ENCODE assay signal across 8 mouse cellular contexts in genomic region chr2:152736748-152737147, GRCm38 (mm10). TPM values are rescaled to one million over a fixed set of nuclear protein-coding genes. Genes with fewer than 3 reads are reported as not detected.
DNase-seq lines count a peak whose midpoint lies in the region; ATAC-seq and TF ChIP-seq lines count a peak whose summit lies in the region.

No protein-coding gene starts in this region.

- H3K4me1 ChIP-seq in heart, embryonic 12.5 days (replicated peaks) = peaks cover 63% of the 10 kb centered on the region
- H3K4me1 ChIP-seq in limb, embryonic 10.5 days = peaks cover 86% of the 10 kb centered on the region

- peak overlapping the region; percentile 95 for H3K27ac ChIP-seq in heart, embryonic 12.5 days (ENCODE audit: poor library complexity, severe bottlenecking)
- peak overlapping the region; percentile 96 for H3K27ac ChIP-seq in limb, embryonic 10.5 days

- TF ChIP-seq POLR2A in myocyte (IDR thresholded peaks at IDR 0.05; ENCODE audit: insufficient read length, low read depth) = no peak

- H3K4me2 ChIP-seq in heart, embryonic 12.5 days = peak overlapping the region; percentile 84
- H3K4me2 ChIP-seq in myocyte (ENCODE audit: low read depth) = peak overlapping the region; percentile 100

- H3K36me3 ChIP-seq in heart, embryonic 12.5 days = no peaks in the 10 kb centered on the region
- peaks cover 7% of the 10 kb centered on the region; the same call in 1 of the 2 replicates for H3K36me3 ChIP-seq in limb, embryonic 10.5 days
- no peaks in the 10 kb centered on the region for H3K36me3 ChIP-seq in myocyte (ENCODE audit: control insufficient read depth, insufficient read depth)

- H3K9me3 ChIP-seq in heart, embryonic 12.5 days (replicated peaks) = no peaks in the 10 kb centered on the region
- no peaks in the 10 kb centered on the region for H3K9me3 ChIP-seq in limb, embryonic 10.5 days (replicated peaks)

- H3ac ChIP-seq in myocyte (ENCODE audit: control insufficient read depth, insufficient read length) = peak overlapping the region; percentile 54

- WGBS in heart, embryonic 12.5 days = under 1% methylated on average over 22 of the region's 22 CpGs
- WGBS in limb, embryonic 10.5 days = 0% methylated on average over 22 of the region's 22 CpGs

- DNase-seq in CD4-positive, CD25-positive, alpha-beta regulatory T cell, adult 2 months (ENCODE audit: low read depth, low spot score) = peak; percentile 23
- peak; percentile 40 for DNase-seq in thymus, postnatal 4 days
- DNase-seq in thymus, postnatal 10 days (ENCODE audit: low spot score in 2 of 2) = no peak
- DNase-seq in limb, embryonic 10.5 days (ENCODE audit: low spot score) = peak; percentile 63
- no peak for DNase-seq in urinary bladder, postnatal 10 days (ENCODE audit: low spot score)

- peaks cover 24% of the 10 kb centered on the region for H3K79me2 ChIP-seq in myocyte (ENCODE audit: control insufficient read depth, insufficient read depth)

- H3K27me3 ChIP-seq in heart, embryonic 12.5 days (replicated peaks) = no peaks in the 10 kb centered on the region
- H3K27me3 ChIP-seq in limb, embryonic 10.5 days (ENCODE audit: low read depth, poor library complexity, severe bottlenecking) = no peaks in the 10 kb centered on the region
- H3K27me3 ChIP-seq in myocyte (ENCODE audit: control insufficient read depth, insufficient read depth, insufficient read length) = no peaks in the 10 kb centered on the region

- ATAC-seq in CD4-positive, CD25-positive, alpha-beta regulatory T cell, adult 4 months = no peak
- ATAC-seq in heart, embryonic 12.5 days (ENCODE audit: insufficient number of reproducible peaks, low FRiP score) = no peak

- peak overlapping the region; percentile 74 for H3K4me3 ChIP-seq in heart, embryonic 12.5 days
- H3K4me3 ChIP-seq in limb, embryonic 10.5 days = peak overlapping the region; percentile 91
- peak overlapping the region; percentile 97 for H3K4me3 ChIP-seq in myocyte

- H3K9ac ChIP-seq in heart, embryonic 12.5 days = peak overlapping the region; percentile 92

TF ChIP-seq in myocyte, 11 proteins besides CTCF, POLR2A, EP300 and RAD21:
- no peak for TF ChIP-seq CEBPB (IDR thresholded peaks at IDR 0.05; ENCODE audit: insufficient read depth, poor library complexity, severe bottlenecking)

RNA-seq across cellular contexts. Expression of gene Id1, which starts 0.7 kb away (rescaled TPM):
- polyA plus RNA-seq in CD4-positive, CD25-positive, alpha-beta regulatory T cell, adult 4 months (2017; shearing (Covaris generic)) = under 1 TPM; 0.75 to 0.82 TPM
- 87.7 and 90.9 TPM in 2 replicates for polyA plus RNA-seq in heart, embryonic 12.5 days (2016; fragmentation: Nextera tagmentation; extraction: Ambion mirVana)
- 132 and 178 TPM in 2 replicates for polyA plus RNA-seq in limb, embryonic 10.5 days (2016; fragmentation: Nextera tagmentation; extraction: Ambion mirVana)
- polyA plus RNA-seq in myocyte (2012; fragmentation: generic; extraction: Trizol) = 59.5 TPM

RNA-seq across cellular contexts. Expression of gene Cox4i2, which starts 17.2 kb away (rescaled TPM):
- under 1 TPM in 1 of 2 experiments, not detected in 1; 0.46 TPM for polyA plus RNA-seq in CD4-positive, CD25-positive, alpha-beta regulatory T cell, adult 4 months (2017; shearing (Covaris generic))
- polyA plus RNA-seq in heart, embryonic 12.5 days (2016; fragmentation: Nextera tagmentation; extraction: Ambion mirVana) = 18.9 and 20.8 TPM in 2 replicates
- polyA plus RNA-seq in limb, embryonic 10.5 days (2016; fragmentation: Nextera tagmentation; extraction: Ambion mirVana) = 11.2 and 18.4 TPM in 2 replicates
- polyA plus RNA-seq in myocyte (2012; fragmentation: generic; extraction: Trizol) = not detected

RNA-seq across cellular contexts. Expression of gene Mcts2, which starts 49.9 kb away (rescaled TPM):
- 1 to 10 TPM; 3.7 to 3.9 TPM for polyA plus RNA-seq in CD4-positive, CD25-positive, alpha-beta regulatory T cell, adult 4 months (2017; shearing (Covaris generic))
- 23.1 and 25.2 TPM in 2 replicates for polyA plus RNA-seq in heart, embryonic 12.5 days (2016; fragmentation: Nextera tagmentation; extraction: Ambion mirVana)
- polyA plus RNA-seq in limb, embryonic 10.5 days (2016; fragmentation: Nextera tagmentation; extraction: Ambion mirVana) = 38.0 and 43.9 TPM in 2 replicates
- 27.0 TPM for polyA plus RNA-seq in myocyte (2012; fragmentation: generic; extraction: Trizol)

Comparison
In these comparisons a context has a peak if more than half of its experiments do, and no peak if none do; other contexts are left out.
1. DNase-seq: peak in CD4-positive, CD25-positive, alpha-beta regulatory T cell, adult 2 months (single experiment), thymus, postnatal 4 days (single experiment) and limb, embryonic 10.5 days (single experiment); none in thymus, postnatal 10 days (0 of 2) and urinary bladder, postnatal 10 days (single experiment).
2. RNA of gene Id1, which starts 0.7 kb away (polyA plus RNA-seq): 132 to 178 TPM in limb, embryonic 10.5 days, 87.7 to 90.9 TPM in heart, embryonic 12.5 days and 59.5 TPM in myocyte (single experiment); 0.75 to 0.82 TPM in CD4-positive, CD25-positive, alpha-beta regulatory T cell, adult 4 months; every median in the first group is over 10 times any median in the second.
3. Peak in every context shown above with its lines, with median percentiles within 50 percentile points of each other: H3K4me3 ChIP-seq.